Mouse (Mus musculus) midbrain, embryonic 10.5 days (tissue): Measurements from ENCODE around the gene Chst10. TPM values are rescaled to one million over a fixed set of nuclear protein-coding genes. Genes with fewer than 3 reads are reported as not detected.

Source experiments
- DNase-seq: peaks from one replicate; pipeline ENCODE4 v3.0.0-alpha.2; 2017; ENCODE audit warnings: low spot score
- H3K27ac ChIP-seq: fragments of 300-500 bp; sonication (generic); replicated peaks from 2 replicates; pipeline ENCODE4 v1.5.1; 2016; ENCODE audit warnings: mild to moderate bottlenecking
- H3K27me3 ChIP-seq: fragments of 300-500 bp; sonication (generic); 2 replicates; pipeline ENCODE4 v1.6.1; 2016; ENCODE audit warnings: low read depth, mild to moderate bottlenecking; ENCODE audit not compliant: poor library complexity, severe bottlenecking
- H3K36me3 ChIP-seq: fragments of 300-500 bp; sonication (generic); 2 replicates; pipeline ENCODE4 v1.6.1; 2016; ENCODE audit warnings: mild to moderate bottlenecking, moderate library complexity
- H3K4me1 ChIP-seq: fragments of 300-500 bp; sonication (generic); 2 replicates; pipeline ENCODE4 v1.6.1; 2016
- H3K4me3 ChIP-seq: fragments of 300-500 bp; sonication (generic); 2 replicates; pipeline ENCODE4 v1.5.1; 2016; ENCODE audit warnings: mild to moderate bottlenecking, moderate library complexity
- H3K9me3 ChIP-seq: fragments of 300-500 bp; sonication (generic); replicated peaks from 2 replicates; pipeline ENCODE4 v1.6.1; 2016; ENCODE audit warnings: mild to moderate bottlenecking
- WGBS: fragments of 180-500 bp; shearing (Covaris S2); methylation state at CpG from one replicate; pipeline ENCODE4 v1.1.7; 2016; 5-methylcytosine and 5-hydroxymethylcytosine counted together
- polyA plus RNA-seq: library from polyadenylated mRNA; unstranded; fragments of >200 nt; fragmentation: Nextera tagmentation; extraction: Ambion mirVana; gene quantifications from 2 replicates; pipeline ENCODE4 v1.2.1, GENCODE M21; 2016

Chst10 gene
- polyA plus RNA-seq, 1 experiment from 2014 or later, result 12.6 TPM

GRCm38 (mm10) chr1:38887011-38887410, 10.9 kb downstream of the Chst10 start:
- DNase-seq, result no peak
- Histone ChIP-seq H3K9me3 (no peaks in the 10 kb centered on the region), H3K4me3 (no peak overlapping the region), H3K27me3 (no peaks in the 10 kb centered on the region), H3K27ac (peak overlapping the region; percentile 17; the same call in 1 of the 2 replicates), H3K4me1 (peaks cover 7% of the 10 kb centered on the region), H3K36me3 (peaks cover 23% of the 10 kb centered on the region)
- WGBS, result 82% methylated on average over 2 of the region's 6 CpGs

- no peak for DNase-seq
- Histone ChIP-seq H3K9me3 (no peaks in the 10 kb centered on the region), H3K4me1 (peaks cover 7% of the 10 kb centered on the region), H3K27ac (no peak overlapping the region), H3K27me3 (no peaks in the 10 kb centered on the region), H3K4me3 (no peak overlapping the region), H3K36me3 (peaks cover 19% of the 10 kb centered on the region)
- 82% methylated on average over 2 of the region's 2 CpGs for WGBS
Observed at GRCm38 (mm10) chr1:38886602-38887001, 11.4 kb downstream of the Chst10 start.

GRCm38 (mm10) chr1:38885956-38886355, 12.0 kb downstream of the Chst10 start:
- Histone ChIP-seq H3K27ac (no peak overlapping the region), H3K27me3 (no peaks in the 10 kb centered on the region), H3K4me1 (peaks cover 7% of the 10 kb centered on the region), H3K9me3 (no peaks in the 10 kb centered on the region), H3K36me3 (peaks cover 16% of the 10 kb centered on the region), H3K4me3 (no peak overlapping the region)
- DNase-seq, result no peak
- WGBS, result 83% methylated on average over 2 of the region's 2 CpGs

GRCm38 (mm10) chr1:38883766-38884165, 14.2 kb downstream of the Chst10 start:
- Histone ChIP-seq H3K4me1 (peaks cover 7% of the 10 kb centered on the region), H3K9me3 (no peaks in the 10 kb centered on the region; the same call in 1 of the 2 replicates), H3K36me3 (peaks cover 23% of the 10 kb centered on the region), H3K4me3 (no peak overlapping the region), H3K27me3 (no peaks in the 10 kb centered on the region), H3K27ac (no peak overlapping the region)
- 89% methylated on average over 9 of the region's 9 CpGs for WGBS
- no peak for DNase-seq

GRCm38 (mm10) chr1:38882746-38883145, 15.2 kb downstream of the Chst10 start:
- Histone ChIP-seq H3K36me3 (peaks cover 23% of the 10 kb centered on the region), H3K4me1 (peaks cover 7% of the 10 kb centered on the region), H3K9me3 (no peaks in the 10 kb centered on the region; the same call in 1 of the 2 replicates), H3K27ac (no peak overlapping the region), H3K4me3 (no peak overlapping the region), H3K27me3 (no peaks in the 10 kb centered on the region)
- WGBS, result 86% methylated on average over 4 of the region's 4 CpGs
- DNase-seq, result no peak

- Histone ChIP-seq H3K27me3 (no peaks in the 10 kb centered on the region), H3K4me1 (peaks cover 10% of the 10 kb centered on the region), H3K9me3 (no peaks in the 10 kb centered on the region; the same call in 1 of the 2 replicates), H3K4me3 (no peak overlapping the region), H3K27ac (no peak overlapping the region), H3K36me3 (peaks cover 23% of the 10 kb centered on the region)
- DNase-seq, result no peak
- WGBS, result 84% methylated on average over 4 of the region's 4 CpGs
Observed at GRCm38 (mm10) chr1:38881366-38881765, 16.6 kb downstream of the Chst10 start.

GRCm38 (mm10) chr1:38876671-38877382, 21.1 kb downstream of the Chst10 start:
- no peaks in the 10 kb centered on the region for H3K27me3 ChIP-seq
- H3K9me3 ChIP-seq, result no peaks in the 10 kb centered on the region; the same call in 1 of the 2 replicates
- 46% methylated on average over 5 of the region's 5 CpGs for WGBS
- peak overlapping the region; percentile 46; the same call in 1 of the 2 replicates for H3K27ac ChIP-seq
- no peak overlapping the region for H3K4me3 ChIP-seq
- peaks cover 11% of the 10 kb centered on the region for H3K4me1 ChIP-seq
- H3K36me3 ChIP-seq, result peaks cover 21% of the 10 kb centered on the region
- DNase-seq, result no peak

GRCm38 (mm10) chr1:38873911-38874310, 24.1 kb downstream of the Chst10 start:
- H3K27ac ChIP-seq, result no peak overlapping the region

GRCm38 (mm10) chr1:38871834-38872233, 26.1 kb downstream of the Chst10 start:
- Histone ChIP-seq H3K9me3 (no peaks in the 10 kb centered on the region), H3K4me3 (no peak overlapping the region), H3K36me3 (peaks cover 42% of the 10 kb centered on the region), H3K27ac (no peak overlapping the region), H3K4me1 (peaks cover 11% of the 10 kb centered on the region), H3K27me3 (no peaks in the 10 kb centered on the region)
- WGBS, result 91% methylated on average over 6 of the region's 6 CpGs
- DNase-seq, result no peak

More at GRCm38 (mm10) chr1:38873911-38874310, 24.1 kb downstream of the Chst10 start:
- Histone ChIP-seq H3K27me3 (no peaks in the 10 kb centered on the region), H3K36me3 (peaks cover 28% of the 10 kb centered on the region), H3K9me3 (no peaks in the 10 kb centered on the region), H3K4me3 (no peak overlapping the region), H3K4me1 (peaks cover 16% of the 10 kb centered on the region)
- 87% methylated on average over 5 of the region's 5 CpGs for WGBS
- DNase-seq, result no peak

GRCm38 (mm10) chr1:38869398-38870195, 28.4 kb downstream of the Chst10 start:
- no peak for DNase-seq
- H3K36me3 ChIP-seq, result peaks cover 60% of the 10 kb centered on the region
- WGBS, result 65% methylated on average over 13 of the region's 13 CpGs
- no peak overlapping the region for H3K4me3 ChIP-seq
- no peak overlapping the region for H3K27ac ChIP-seq
- H3K4me1 ChIP-seq, result peaks cover 5% of the 10 kb centered on the region; the same call in 1 of the 2 replicates
- H3K27me3 ChIP-seq, result no peaks in the 10 kb centered on the region
- H3K9me3 ChIP-seq, result no peaks in the 10 kb centered on the region

- 90% methylated on average over 5 of the region's 5 CpGs for WGBS
- Histone ChIP-seq H3K27me3 (no peaks in the 10 kb centered on the region), H3K36me3 (peaks cover 46% of the 10 kb centered on the region)
Observed at GRCm38 (mm10) chr1:38866242-38866641, 31.7 kb downstream of the Chst10 start.

GRCm38 (mm10) chr1:38864341-38864740, 33.6 kb downstream of the Chst10 start:
- H3K9me3 ChIP-seq, result no peaks in the 10 kb centered on the region
- no peak for DNase-seq
- WGBS, result 86% methylated on average over 9 of the region's 9 CpGs

More at GRCm38 (mm10) chr1:38866242-38866641, 31.7 kb downstream of the Chst10 start:
- Histone ChIP-seq H3K4me1 (peaks cover 5% of the 10 kb centered on the region; the same call in 1 of the 2 replicates), H3K27ac (no peak overlapping the region), H3K4me3 (no peak overlapping the region), H3K9me3 (no peaks in the 10 kb centered on the region)
- DNase-seq, result no peak

GRCm38 (mm10) chr1:38862213-38862612, 35.7 kb downstream of the Chst10 start:
- Histone ChIP-seq H3K27ac (no peak overlapping the region), H3K4me3 (no peak overlapping the region), H3K36me3 (peaks cover 26% of the 10 kb centered on the region), H3K4me1 (no peaks in the 10 kb centered on the region), H3K9me3 (no peaks in the 10 kb centered on the region), H3K27me3 (no peaks in the 10 kb centered on the region)
- DNase-seq, result peak; percentile 30
- WGBS, result 14% methylated on average over 4 of the region's 4 CpGs

More at GRCm38 (mm10) chr1:38864341-38864740, 33.6 kb downstream of the Chst10 start:
- Histone ChIP-seq H3K4me3 (no peak overlapping the region), H3K4me1 (no peaks in the 10 kb centered on the region), H3K36me3 (peaks cover 37% of the 10 kb centered on the region), H3K27ac (no peak overlapping the region), H3K27me3 (no peaks in the 10 kb centered on the region)
